Mouse (Mus musculus) monocyte, adult 2 months (primary cell): ENCODE measurements around the gene Tmem210.
A peak's percentile ranks its signal among the peaks of the same experiment; 100 is the strongest.

ENCODE experiments used
- DNase-seq, 2 experiments: peaks; one replicate each; pipeline ENCODE4 v3.0.0; 2022; ENCODE audit warnings: low spot score in 2 of 2, low read depth in 1 of 2

Tmem210 gene

DNA sequence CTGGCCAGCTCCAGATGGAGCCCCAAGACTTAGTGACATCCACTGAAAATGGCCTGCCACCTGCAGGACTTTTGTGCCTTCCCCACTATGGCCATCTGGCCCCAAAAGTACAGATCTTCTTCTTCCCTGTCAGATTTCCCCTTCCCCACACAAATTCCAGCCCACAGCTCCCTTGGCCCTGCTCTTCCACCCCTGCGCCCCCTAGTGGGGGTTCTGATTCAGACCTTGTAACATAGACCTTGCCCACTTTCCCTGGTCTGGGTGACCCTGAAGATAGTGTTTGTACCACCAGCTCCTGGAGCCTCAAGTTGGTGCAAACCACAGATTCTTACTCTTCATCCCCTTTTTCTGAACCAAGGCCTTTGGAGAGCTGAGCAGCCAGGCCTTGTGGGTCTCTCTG is 4.9 kb downstream of the Tmem210 start:
- DNase-seq: peak in 1 of 2 experiments; percentile 57

DNA sequence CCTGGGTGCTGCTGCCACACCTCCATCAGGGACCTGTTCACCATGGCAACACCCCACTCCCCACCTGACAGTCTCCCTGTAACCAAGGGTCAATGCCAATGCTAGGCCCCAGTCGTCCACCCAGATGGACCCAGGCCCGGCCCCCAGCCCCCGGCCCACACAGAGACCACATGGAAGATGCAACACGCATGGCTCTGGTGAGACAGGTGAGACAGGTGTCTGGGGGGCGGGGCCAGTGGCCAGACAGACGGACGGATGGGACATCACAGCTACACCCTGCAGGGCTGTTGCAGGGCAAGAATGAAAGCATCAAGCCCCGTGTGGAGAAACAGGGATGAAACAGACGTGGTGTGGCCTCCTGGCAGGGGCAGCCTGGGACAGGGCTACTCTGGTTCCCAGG is 5.8 kb downstream of the Tmem210 start:
- DNase-seq: no peak

DNA sequence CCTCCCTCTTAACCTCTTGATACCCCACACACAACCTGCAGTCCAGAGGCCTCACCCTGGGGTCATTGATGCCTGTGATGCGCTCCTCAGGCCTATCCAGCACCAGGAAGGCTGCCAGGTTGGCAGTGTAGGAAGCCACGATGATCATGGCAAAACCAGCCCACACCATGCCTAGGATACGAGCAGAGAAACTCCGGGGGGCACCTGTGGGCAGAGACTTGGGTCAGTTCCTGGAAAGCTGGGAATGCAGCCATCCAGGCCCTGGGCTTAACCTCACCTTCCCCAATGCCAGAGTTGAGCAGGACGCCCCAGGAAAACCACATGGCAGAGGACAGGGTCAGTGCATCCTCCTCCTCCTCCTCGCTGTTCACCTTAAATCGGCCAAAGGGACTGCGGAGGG is 9.1 kb downstream of the Tmem210 start:
- DNase-seq: no peak

DNA sequence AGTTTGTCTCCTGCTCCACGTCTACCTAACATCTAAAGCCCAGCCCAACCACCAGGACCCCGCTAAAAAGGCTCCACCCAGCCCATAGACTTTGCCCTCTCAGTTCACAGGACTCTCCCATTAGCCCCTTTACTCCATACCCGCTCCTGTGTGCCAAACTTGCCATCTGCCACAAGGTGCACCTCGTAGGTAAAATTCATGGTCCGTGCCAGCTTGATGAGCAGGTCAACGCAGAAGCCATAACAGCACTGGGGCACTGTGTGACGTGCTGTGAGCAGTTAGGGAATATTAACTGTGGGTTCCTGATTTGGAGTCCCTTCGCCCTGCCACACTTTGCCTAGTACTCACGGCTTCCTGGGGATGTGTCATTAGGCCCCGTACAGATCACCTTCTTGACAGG is 10.1 kb downstream of the Tmem210 start:
- DNase-seq: no peak

DNA sequence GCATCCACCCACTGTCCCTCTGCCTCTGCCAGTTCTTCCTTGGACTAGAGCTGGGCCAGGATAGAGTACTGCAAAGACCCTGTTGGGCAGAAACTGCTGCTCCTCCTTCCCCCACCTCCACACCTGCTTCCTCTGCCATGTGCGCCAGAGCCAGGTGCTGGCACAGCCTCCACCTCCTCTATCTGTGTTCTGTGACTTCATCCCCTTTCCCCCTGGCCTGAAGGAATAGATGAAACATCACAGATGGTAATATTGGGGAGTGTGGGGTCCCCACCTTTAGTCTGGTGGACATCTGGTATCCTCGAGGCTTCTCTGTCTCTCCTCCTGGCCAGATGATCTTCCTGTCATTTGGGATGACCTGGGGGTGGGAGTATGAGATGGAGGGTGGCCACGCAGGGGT is 15.5 kb downstream of the Tmem210 start:
- no peak for DNase-seq

DNA sequence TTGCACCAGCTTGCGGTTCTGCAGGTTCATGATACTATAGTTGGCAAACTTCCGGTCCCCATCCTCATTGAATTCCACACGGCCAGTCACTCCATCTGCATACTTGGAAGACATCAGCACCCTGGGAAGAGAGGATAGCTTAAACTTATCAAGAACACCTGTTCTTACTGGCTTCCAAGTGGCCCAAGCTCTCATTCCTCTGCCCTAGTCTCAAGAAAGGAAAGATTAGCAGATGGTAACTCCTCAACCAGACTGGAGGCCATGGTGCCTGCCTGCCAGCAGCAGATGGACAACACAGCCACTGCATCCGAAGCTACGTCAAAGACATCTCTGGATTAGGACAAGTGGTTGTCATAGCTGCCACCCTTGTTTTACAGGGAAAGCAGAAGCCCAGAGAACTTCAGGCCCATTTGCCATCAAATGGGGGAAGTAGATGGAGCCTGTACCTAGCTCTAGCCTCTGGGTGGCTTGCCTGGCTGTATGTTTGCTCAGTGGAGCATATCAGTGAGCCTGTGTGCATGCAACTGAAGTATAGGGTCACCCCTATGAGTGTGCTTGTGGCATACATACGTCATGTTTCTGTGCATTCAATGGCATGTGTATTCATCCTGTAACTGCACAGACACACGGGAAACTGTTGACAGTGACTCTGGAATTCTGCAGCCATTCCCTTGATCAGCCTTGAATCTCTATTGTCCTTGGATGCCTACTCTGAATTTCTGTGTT is 16.1 kb downstream of the Tmem210 start:
- no peak for DNase-seq

DNA sequence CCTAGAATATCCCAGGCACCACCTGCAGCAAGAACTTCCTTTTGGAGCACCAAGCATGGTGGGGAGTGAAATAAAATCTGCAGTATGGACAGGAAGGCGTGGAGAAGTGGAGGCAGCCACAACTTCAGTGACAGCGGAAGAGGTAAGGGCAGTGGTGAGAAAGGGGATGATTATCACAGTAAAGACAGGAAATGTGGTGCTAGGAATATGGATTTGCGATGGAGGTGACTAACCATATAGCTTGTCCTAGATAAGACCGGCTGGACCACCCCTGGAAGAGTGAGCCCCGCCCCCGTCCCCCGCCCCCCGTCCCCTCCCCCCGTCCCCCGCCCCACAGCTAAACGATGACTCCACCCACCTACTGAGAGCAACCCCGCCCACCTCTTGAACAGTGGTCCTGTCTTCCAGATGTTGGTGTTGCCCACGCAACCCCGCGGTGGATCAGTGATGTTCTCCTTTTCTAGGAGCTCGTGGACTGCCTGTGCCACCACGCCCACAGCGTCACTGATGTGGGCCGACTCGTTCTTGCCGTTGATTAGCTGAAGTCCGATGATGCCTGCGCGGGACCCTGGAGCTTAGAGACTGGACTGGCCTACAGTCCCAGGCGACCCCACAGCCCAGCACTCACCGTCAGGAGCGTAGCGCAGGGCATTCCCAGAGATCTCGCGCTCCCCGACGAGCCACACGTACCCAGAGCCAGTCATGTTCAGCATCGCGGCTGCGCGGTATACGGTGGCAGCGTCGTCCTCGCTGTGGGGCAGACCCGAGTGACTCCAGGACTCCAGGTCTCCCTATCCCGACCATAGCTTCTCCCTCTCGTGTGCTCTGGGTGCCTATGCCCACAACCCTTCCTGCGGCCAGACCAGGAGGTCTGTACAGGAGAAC is 17.0 kb downstream of the Tmem210 start:
- peak in 1 of 2 experiments; percentile 37 for DNase-seq

DNA sequence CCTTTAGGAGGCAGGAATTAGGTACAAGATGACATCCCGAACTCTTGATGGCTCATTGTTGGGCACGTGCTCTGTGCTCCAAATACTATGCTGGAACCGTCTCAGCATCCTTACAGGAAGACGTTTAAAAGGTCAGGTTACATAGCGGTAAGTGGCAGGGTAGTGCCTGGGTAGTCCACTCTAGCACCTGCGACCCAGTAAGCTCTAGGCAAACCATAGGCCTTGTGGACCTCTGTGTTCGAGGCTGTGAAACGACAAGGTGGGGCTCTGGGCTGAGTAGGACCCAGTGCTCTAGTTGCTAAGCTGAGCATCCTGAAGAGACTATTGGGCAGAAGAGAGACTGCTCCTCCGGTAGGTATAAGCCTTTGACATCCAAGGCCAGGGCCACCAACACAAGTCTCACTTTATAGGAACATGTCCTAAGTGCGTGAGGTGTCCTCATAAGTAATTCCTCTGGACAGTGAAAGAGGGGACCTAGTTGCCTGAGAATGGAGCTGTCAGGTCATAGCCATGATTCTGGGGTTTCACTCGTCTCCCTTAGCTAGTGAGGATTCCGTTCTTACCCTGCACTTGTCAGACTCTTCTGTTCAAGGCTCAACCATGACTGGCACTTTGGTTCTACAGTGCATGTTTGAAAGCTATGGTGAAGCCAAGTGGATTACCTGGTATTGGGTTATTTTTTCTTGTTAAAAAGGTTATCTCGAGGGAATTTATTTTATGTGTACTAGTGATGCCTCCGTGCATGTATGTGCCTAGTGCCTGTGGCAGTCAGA is 17.8 kb downstream of the Tmem210 start:
- DNase-seq: no peak

DNA sequence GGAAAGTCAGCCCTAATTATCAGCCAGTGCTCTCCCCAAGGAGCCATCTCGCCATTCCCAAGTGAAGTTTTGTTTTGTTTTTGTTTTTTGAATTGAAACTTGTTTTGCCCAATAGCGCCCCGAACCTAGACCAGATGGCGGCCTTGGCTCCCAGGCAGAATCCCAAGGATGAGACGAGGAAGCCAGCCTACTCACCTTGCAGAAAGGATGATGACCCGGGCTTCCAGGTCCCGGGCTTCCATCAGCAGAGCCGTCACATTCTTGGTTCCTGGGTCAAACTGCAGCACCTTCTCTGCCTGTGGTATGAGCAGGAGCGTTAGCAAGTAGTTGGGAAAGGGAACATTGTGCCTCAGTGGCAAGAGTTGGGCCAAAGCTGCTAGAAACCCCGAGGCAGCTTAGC is 22.2 kb downstream of the Tmem210 start:
- no peak for DNase-seq

DNA sequence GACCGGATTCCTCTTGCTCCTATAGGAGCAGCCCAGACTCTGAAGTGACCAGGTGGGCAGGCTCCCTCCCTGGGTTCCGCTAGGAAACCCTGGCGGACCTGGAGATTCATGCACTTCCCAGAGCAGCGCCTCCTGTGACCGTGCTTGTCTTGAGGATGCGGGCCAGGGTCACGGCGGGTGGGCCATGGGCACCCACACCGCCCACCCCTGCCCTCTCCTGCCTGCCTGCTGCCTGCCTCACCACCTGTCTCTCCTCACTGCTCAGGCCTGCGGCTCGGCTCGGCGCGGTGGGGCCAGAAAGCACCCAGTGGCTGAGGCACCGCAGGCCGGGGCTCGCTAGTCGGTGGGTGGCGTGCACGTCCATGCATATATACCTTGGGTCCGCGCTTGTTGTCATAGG is 23.0 kb downstream of the Tmem210 start:
- no peak for DNase-seq

DNA sequence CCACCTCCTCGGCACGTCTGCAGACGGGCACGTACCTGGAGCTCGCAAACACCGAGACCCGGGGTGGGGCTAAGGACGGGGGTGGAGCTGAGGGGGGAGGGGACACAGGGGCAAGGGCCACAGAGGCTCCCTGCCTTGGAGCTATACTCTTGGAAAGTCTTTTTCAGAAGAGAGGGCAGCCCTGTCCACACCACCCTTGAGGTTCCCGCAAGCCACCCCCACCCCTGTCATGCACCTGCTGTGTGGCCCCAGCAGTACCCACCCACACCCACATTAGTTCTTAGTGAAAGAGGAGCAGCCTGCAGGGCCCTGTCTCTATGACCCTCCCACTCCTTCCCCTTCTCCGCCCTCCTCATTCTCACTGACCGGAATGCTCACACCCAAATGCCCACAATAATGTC is 23.5 kb downstream of the Tmem210 start:
- no peak for DNase-seq

DNA sequence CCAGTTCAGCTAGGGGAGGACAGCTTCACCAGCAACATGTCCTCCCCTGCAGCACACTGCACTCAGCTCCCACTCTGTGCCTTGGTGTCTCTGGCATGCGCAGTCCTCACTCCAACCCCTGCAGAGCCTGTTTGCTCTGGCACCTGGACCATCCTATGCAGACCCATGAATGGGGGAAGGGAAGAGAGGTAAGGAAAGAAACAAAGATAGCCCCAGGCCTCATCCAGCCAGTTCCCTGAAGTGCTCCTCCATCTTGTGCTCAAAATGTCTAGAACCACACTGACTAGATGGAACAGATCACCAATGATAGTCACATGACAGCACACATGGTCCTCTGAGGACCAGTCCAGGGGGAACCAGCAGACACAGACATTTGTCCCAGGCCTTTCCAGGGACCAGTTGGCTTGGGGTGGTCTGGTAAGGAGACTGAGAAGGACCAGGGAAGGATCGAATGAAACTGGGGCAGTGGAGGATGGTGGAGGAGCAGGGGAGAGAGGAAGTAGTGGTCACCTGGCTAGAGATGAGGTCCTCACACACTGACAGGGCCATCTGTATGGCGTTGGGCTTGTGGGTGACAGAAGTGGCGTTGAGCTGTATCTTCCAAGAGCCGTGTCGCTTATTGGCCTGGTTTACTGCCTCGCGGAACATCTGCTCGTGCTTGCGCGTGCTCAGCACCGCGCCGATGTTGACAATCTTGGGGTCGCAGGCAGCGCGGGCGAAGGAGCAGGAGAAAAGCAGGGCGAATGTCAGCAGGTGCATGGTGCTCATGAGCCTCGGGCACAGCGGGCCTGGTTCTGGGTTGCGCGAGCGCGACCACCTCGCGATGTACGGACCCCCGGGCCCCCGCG is 30.4 kb downstream of the Tmem210 start:
- no peak for DNase-seq

DNA sequence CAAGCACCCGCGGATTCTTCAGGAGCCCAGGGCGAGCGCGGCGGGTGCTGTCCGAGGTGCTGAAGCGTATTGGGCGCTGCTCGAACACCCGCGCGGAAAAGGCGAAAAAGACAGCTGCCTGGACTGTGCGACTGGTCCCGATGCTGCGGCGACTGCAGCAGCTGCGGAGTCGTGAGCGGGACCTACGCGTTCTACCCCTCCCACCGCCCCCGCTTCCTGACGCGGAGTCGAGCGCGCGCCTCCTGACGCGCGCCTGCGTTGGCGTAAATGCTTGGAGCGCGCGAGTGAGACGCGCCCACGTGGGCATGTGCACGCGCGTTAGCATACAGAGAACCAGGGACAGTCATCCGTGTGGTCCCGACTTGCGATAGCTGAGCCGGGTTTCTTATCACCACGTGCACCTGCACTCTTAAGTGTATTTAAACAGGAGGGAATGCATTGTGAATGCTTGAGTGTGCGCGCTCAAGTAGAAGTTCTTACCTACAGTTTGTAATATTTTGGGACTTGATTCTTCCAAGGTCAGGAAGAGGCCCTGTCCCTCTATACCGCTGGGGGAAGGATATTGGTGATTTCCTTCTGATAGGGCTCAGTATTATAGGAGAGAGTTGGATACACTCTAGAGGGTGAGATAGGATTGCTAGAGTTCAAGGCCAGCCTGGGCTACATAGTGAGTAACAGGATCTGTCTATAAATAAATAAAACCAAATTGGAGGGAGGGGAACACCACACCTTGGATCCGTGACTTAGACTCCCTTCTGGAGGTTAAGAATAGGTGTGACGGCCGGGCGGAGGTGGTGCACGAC is 31.2 kb downstream of the Tmem210 start, which contains the start of gene Grin1:
TSS of gene Grin1 (minus strand) at position 217 of the 803 bp plus-strand sequence.
- peak in 1 of 2 experiments; percentile 23 for DNase-seq

DNA sequence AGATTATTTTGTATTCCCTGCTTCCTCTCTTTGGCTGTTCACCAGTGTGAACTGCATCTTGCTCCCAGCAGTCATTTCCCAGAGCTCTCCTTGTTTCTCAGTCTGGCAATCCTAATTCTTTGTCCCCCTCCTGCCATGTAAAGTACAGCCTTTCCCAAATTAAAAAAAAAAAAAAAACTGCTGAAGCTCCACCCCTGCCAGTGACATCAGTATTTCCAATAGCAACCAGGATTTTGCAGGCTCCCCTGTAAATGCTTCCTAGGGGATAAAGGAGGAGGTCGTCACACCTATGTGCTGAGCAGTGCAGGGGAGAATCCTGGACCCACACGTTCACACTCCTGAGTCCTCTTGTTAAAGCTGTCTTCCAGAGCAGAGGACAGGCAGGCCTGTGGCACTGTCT is 32.1 kb downstream of the Tmem210 start:
- no peak for DNase-seq

DNA sequence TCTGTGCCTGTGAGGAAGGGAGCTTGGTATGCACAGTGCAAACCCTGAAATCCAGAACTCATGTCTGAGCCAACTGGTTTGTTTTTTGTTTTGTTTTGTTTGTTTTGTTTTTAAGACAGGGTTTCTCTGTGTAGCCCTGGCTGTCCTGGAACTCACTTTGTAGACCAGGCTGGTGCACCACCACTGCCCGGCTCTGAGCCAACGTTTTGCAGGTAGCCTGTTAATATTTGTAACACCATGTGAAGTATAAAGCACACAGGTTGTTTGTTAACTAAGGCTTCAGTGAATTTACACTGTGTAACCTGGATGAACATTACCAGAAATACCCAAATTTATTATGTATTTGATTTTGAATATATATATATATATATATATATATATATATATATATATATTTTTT is 38.1 kb downstream of the Tmem210 start:
- no peak for DNase-seq

DNA sequence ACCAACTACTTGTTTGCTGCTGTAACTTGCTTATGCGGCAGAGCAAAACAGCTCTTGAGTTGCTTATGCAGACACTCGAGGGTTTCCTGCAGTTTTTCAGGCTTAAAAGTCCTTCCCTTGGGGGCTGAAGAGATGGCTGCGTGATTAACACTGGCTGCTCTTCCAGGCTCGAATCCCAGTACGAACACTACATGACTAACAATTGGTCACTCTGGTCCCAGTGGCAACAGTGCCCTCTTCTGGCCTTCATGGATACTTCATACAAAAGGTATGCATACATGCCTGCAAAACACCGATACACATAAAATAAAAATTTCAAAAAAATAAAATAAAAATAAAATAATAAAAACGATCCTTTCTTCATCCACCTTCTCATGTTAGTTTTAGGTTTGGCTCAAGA is 40.5 kb downstream of the Tmem210 start:
- DNase-seq: no peak

DNA sequence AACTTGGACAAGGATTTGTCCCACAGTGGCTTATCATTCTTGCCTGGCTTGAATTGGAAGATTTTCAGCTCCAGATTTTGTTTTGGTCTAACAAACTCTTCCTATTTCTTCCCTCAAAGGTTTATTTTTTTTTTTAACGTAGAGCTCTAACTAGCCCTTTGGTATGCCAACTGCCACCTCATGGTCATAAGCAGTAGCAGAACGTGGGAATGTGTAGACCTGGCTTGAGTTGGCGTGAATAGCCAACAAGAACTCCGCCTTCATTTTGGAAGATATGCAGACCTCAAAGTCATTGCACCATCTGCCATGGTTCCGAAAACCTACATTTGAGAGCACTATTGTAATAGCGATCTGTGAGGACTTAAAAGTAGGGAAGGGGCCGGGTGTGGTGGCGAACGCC is 43.5 kb downstream of the Tmem210 start:
- no peak for DNase-seq

DNA sequence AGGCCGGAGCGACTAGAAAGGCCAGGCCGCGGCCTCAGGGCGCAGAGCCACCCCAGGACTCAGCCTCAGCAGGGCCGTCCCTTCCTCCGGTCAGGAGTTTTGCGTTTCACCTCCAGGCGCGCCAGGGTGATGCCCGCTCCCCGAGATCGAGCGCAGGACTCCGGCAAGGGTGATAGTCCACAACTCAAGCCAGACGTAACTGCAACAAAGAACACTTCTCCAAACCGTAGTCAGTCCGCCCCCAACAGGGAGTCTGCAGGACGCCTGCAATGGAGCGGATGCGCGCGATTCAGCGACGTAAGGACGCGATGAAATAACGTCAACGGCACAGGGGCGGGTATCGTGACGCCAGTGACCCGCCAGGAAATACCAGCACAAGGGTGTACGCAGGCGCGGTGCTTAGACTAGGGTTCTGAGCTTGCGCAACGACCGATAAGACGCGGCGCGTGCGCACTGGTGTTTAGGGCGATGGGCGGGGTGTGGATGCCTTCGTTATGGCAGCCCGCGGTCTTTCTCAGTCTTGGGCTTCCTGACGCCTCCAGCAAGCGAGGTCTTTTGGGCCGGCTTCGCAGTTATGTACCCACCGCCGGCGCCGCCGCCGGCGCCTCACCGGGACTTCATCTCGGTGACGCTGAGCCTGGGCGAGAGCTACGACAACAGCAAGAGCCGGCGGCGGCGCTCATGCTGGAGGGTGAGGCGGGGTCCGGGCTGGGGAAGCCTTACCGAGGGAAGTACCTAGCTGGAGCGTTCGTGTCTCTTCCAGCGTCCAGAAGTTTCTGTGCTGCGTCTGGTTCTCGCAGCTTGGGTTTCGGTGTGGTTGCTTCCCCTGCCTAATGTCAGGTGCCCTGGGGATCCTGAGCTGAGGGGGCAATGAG is 44.6 kb downstream of the Tmem210 start, which contains the start of gene Man1b1:
TSS of gene Man1b1 (plus strand) at position 53 of the 875 bp plus-strand sequence.
- DNase-seq: peak; percentile 98 to 99

DNA sequence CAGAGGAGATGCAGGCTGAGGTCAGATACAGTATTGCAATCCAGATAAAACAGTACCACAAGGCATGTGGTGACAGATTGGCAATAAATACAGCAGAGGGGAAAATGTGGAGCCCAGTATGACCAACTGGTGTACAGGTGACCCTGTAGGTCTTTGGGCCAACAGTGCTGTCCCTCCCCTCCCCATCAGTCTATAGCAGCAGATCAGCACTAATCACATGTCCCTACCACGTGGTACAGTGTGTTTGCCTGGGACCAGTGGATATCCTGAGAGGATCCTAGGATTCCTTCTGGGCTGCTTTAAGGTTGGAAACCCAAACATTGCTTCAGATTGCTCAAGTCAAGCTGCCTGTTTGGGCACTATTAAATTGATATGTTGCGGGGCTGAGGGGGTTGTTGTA is 45.6 kb downstream of the Tmem210 start:
- DNase-seq: no peak
